Mouse (Mus musculus) splenic B cell, adult 2 months (primary cell): ENCODE measurements around the gene Cenpn.

ENCODE experiments used
- DNase-seq: peaks from one replicate; pipeline ENCODE4 v3.0.0-alpha.2; 2011; ENCODE audit warnings: low read depth, low spot score
- H3K27me3 ChIP-seq: 2 replicates; pipeline ENCODE4 v1.6.1; 2012; ENCODE audit warnings: mild to moderate bottlenecking, low read length, moderate library complexity, mixed read lengths; ENCODE audit not compliant: control insufficient read depth, poor library complexity, insufficient read depth, severe bottlenecking
- H3K36me3 ChIP-seq: 2 replicates; pipeline ENCODE4 v1.6.1; 2012; ENCODE audit warnings: mild to moderate bottlenecking, low read length, moderate library complexity, mixed read lengths; ENCODE audit not compliant: control insufficient read depth, poor library complexity, insufficient read depth, severe bottlenecking

Gene Cenpn

DNA sequence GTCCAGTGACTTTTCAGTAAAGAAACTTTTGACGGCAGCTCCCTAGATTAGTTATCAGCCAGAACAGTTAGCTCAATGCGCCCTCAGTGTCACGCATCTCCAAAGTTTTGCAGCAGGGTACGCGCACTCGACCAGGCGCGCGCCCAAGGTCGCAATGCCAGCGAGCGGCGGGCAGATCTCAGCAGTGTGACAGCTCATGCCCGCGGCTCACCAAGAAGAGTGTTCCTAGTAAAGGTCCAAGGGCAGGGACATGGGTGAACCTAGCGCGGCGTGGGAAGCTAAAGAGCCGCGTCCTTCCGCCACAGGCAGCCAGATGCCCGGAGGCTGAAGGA is 559 bp upstream of the Cenpn start:
- H3K27me3 ChIP-seq = no peaks in the 10 kb centered on the region
- H3K36me3 ChIP-seq = no peaks in the 10 kb centered on the region
- DNase-seq = no peak

DNA sequence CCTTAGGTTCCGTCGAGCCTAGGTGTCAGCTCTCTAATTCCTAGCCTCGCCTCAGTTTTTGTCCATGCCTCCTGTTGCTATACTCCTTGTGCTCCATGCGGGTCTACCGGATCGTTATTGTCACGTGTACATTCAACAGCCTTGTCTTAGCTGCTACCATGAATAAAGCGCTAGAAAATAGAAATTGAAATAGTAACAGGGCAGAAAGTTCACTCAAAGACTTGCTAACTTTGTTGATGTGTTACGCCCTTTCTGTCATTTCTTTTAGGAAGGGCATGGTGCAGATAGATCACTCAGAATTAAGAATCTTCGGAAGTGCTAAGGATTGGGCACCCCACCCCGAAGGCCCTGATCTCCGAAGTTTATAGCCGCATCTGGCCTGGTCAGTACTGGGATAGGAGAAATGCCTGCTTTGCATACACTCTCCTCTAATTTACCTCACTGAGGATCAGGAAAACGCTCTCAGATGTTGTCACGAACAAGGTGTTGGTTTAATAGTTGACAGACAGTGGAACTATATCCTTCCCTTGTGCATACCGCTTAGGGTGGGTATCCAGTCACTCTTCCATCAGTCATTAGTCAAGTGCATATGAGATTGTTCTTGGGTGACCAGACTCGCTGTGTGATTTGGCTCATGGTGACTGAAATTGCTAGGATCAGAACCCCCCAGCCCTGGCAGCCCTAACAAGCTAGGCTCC is 679 bp downstream of the Cenpn start:
- no peak for DNase-seq
- no peaks in the 10 kb centered on the region for H3K27me3 ChIP-seq
- H3K36me3 ChIP-seq = no peaks in the 10 kb centered on the region

DNA sequence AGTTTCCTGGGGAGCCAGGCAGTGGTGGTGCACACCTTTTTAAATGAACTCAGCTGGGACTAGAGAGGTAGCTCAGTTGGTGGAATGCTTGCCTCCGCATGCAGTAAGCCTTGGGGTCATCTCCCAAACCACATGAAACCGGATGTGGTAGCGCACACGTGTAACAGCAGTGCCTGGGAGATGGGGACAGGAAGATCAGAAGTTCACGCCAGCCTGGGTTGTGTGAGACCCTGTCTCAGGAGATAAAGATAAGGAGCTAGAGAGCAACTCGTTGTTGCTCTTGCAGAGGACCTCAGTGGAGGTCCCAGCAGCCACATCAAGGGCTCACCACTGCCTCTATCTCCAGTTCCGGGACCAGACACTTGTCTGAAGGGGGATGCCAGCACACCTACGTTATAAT is 2.0 kb downstream of the Cenpn start:
- Histone ChIP-seq H3K36me3 (no peaks in the 10 kb centered on the region), H3K27me3 (no peaks in the 10 kb centered on the region)
- no peak for DNase-seq

DNA sequence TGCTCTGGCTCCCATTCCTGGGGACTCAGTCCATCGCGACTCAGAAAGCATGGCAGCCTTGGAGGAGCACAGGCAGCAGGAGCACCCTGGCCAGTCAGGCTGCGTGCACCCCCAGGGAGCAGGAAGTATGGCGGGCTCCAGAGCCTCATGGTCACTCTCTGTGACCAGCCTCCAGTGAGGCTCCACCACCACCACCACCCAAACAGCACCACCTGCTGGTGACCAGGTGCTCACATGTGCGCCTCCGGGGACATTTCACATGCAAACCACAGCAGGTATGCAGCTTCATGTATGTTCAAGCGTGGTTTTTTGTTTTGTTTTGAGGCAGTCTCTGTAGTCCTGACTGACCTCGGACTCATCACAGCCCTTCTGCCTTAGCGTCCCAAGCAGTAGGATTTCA is 6.3 kb downstream of the Cenpn start:
- peak; percentile 73 for DNase-seq

DNA sequence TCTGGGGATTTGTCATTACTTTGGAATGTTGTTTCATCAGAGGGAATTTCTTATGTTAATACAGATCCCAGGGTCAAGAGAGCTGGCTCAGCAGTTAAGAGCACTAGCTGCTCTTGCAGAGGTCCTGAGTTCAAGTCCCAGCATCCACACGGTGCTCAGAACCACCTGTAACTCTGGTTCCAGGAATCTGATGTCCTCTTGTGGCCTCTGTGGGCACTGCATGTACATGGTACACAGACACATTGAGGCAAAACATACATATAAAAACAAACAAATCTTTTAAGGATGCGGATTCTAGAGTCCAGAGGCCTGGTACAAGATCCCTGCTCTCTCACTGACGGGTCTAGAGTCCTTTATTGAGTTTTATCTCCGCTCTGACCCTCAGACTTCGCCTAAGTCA is 7.1 kb downstream of the Cenpn start:
- H3K27me3 ChIP-seq = no peaks in the 10 kb centered on the region
- H3K36me3 ChIP-seq = no peaks in the 10 kb centered on the region
- DNase-seq = no peak

More for the DNA sequence above, 6.3 kb downstream of the Cenpn start:
- H3K36me3 ChIP-seq = no peaks in the 10 kb centered on the region
- no peaks in the 10 kb centered on the region for H3K27me3 ChIP-seq

DNA sequence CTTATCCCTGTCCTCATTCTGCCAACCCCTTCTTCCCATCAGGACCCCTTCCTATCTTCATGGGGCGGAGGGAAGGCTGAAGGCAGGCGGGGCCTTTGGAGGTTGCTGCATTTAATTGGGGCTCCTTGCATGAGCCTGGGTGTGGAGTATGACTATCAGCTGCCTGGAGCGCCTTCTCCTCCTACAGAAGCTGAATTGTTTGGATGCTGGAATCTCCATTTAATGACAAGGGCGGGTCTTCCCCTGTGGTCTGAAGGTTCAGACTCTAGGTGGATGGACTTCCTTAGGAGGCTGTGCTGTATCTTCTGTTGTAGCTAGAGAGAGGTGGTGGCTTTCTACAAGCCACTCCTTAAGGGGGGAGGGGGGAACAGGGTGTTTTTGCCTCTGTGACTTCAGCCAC is 13.4 kb downstream of the Cenpn start:
- DNase-seq = no peak
- Histone ChIP-seq H3K36me3 (no peaks in the 10 kb centered on the region), H3K27me3 (no peaks in the 10 kb centered on the region)

DNA sequence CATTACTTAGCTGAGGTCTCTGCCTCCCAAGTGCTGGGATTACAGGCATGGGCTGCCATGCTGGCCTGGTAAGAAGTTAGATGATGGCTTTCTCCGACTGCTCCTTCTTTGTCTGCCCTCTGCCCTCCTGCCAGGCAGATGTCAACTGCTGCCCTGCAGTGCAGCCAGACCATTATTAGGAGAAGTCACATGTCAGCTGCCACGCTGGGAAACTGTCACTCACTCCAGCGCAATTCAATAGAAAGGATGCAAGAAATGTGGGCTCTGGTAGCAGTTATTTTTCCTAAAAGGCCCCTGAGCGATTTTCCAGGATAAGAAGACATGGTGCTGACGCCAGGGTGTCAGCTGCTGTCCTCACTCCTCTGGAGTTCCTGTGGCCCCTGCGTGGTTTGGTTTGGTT is 14.0 kb downstream of the Cenpn start:
- no peak for DNase-seq
- H3K27me3 ChIP-seq = no peaks in the 10 kb centered on the region
- no peaks in the 10 kb centered on the region for H3K36me3 ChIP-seq

DNA sequence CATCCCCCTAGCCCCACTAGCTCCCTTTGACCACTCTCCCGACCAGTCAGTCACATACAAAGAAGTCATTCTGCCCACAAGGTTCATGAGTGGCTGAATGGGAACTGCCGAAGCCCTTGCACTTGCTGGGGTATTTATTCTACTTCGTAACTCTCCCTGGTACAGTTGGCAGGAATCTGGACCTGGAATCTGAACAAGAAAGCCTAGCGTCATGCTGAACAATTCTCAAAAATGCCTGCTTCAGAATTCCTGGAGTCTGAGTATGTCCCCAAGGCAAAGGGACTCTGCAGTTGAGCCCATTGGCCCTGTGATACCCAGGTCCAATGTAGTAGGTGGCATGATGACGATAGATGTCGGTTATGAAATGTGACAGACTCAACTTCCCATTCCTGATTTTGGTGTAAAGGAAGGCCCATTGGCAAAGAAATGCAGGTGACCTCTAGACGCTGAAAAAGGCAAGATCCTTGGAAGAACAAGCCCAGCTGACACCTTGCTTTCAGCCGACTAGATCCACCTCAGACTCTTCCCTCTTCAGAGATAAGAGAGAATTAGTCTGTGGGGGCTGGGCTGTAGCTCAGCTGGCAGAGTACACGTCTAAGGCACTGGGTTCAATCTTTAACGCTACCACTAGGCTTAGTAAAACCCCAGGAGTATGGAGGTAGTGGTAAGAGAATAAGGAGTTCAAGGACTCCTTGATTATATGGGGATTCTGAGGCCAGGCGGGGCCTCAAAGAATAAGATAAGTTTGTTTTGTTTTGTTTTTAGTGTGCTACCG is 20.9 kb downstream of the Cenpn start:
- no peaks in the 10 kb centered on the region for H3K27me3 ChIP-seq
- no peak for DNase-seq
- no peaks in the 10 kb centered on the region for H3K36me3 ChIP-seq

DNA sequence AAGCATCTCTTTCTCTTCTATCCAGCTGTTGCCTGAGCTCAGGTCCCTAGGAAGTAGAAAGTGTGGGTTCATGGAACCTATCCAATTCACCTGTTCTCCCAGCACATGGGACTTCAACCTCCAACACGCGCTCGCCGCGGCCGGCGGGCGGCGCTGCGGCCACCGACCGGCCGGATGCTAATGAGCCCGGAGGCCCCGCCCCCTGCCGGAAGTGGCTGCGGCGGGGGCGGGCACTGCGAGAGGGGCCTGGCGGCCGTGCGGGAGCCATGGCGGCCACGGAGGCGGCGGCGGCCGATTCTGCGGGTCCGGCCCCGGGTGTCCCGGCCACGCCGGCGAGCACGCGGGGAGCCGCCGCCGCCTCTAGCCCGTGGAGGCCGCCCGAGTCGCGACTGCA is 21.6 kb downstream of the Cenpn start, which contains the start of gene Atmin:
Gene Atmin, plus strand, starts transcription at position 233 of the 394 bp plus-strand sequence.
- DNase-seq = peak; percentile 91
- H3K27me3 ChIP-seq = no peaks in the 10 kb centered on the region
- H3K36me3 ChIP-seq = no peaks in the 10 kb centered on the region

DNA sequence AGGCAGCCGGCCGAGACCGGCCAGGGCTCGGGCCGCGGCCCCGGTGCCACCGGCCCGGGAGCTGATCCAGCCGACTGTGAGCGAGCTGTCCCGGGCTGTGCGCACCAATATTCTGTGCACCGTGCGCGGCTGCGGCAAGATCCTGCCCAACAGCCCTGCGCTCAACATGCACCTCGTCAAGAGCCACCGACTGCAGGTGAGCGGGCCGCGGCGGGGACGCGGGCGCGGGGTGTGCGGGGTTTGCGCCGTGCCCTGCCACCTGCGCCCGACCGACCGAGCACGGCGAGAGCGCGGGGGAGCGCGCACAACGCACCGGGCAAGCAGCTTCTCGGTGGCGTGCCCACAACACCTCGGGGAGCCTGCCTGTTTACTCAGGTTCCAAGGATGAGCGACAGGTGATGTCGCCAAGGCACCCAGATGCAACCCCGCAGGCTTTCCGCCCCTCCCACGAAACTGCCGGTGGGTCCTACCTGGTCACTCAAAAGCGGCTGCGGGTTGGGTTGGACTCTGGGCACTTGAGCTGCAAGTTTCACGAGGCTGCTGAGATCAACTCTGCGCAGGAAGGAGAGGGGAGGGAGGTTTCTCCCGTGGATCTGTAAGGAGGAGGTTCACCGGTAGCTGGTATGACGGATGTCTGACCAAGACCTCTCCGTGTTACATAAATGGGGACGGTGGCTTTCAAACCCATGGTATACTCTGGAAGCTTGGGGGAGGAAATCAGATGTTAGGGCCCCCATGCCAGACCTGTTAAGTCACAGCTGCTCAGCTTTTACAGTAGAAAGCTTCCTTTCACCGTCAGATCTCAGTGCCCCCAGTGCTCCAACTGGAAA is 22.2 kb downstream of the Cenpn start:
- no peaks in the 10 kb centered on the region for H3K36me3 ChIP-seq
- peak; percentile 29 for DNase-seq
- no peaks in the 10 kb centered on the region for H3K27me3 ChIP-seq

DNA sequence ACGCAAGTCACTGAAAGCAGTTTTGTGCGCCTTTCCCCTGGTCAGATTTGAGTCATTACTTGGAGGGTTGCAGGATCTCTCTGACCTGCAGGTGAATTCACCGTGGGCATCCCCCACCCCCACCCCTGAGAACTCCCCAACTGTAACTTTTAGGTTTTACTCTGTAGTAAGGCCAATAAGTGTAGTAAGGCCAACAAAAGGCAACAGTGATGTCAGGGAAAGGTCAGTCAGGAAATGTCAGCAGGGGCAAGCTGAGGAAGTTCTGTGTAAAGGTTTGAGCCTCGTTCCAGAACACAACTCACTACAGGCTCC is 22.8 kb downstream of the Cenpn start:
- Histone ChIP-seq H3K27me3 (no peaks in the 10 kb centered on the region), H3K36me3 (no peaks in the 10 kb centered on the region)
- DNase-seq = peak; percentile 26

DNA sequence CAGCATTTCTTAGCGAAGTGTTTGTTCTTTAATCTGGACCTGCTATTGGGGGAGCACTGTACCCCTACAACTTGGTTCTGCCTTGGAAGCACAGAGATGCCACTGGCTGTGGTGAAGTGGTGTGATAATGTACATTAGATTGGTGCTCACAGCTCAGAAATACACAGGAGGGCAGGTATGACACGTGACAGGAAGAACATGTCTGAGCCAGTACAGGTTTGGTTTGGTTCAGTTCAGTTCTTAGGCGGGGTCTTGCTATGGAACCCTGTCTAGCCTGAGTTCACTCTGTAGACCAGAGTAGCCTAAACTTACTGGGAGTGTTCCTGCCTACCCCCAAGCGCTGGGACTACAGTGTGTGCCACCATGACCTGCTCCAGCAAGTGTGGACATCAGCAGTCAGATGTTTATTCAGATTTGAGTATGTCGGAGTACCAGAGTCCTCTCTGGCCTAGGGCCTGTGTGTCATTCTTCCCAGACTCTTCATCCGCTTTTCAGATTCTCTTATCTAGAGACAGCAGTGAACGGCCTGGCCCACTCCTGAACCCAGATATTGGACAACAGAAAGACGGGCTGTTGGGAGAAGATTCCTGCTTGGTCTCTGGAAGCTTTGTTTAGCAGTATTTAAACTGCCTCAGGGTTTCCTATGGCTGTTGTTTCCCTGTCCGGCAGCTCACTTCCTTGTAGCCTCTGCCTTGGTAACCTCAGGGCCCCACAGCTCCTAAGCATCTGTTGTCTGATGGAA is 23.8 kb downstream of the Cenpn start:
- DNase-seq = no peak
- Histone ChIP-seq H3K27me3 (no peaks in the 10 kb centered on the region), H3K36me3 (no peaks in the 10 kb centered on the region)

DNA sequence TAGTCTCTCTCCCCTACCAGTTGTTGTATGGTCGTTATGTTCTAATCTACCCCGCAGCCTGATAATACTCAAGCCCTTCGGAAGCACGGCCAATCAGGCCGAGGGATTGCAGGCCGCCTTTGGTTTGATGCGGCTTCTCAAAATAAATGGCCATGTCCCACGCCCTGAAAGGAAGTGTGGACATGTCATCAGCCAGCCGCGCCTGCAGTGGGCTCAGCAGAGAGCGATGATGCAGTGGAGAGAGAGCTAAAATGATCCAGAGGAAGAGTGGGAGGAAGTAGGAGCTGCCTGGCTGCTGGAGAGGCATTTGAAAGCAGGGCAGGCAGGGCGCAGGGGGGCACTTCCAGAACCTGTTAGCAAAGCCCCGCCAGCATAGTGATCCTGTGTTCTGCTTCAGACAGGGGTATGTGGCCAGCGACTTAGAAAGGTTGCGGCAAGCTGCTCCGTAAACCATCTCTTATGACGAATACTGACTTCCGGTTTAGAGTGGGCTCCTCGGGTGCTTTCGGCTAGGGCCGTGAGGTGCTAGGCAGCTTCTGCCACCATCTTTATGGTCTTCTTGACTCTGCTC is 24.8 kb downstream of the Cenpn start:
- peak; percentile 48 for DNase-seq
- no peaks in the 10 kb centered on the region for H3K36me3 ChIP-seq
- H3K27me3 ChIP-seq = no peaks in the 10 kb centered on the region

DNA sequence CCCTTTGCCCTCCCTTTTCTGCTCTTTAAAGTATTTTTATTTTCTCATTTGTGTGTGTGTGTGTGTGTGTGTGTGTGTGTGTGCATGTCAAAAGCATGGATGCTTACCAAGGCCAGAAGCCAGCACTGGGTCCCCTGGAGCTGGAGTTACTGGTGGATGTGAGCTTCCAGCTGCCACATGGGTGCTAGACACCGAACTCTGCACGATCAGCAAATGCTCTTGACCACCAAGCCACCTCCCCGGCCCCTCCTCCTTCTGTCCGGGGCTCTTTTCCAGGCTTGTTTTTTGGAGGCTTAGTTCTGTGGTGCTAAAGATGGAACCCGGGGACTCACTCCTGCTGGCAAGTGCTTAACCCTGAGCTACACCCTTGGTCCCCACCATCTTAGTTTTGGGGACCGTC is 25.3 kb downstream of the Cenpn start:
- no peaks in the 10 kb centered on the region for H3K36me3 ChIP-seq
- H3K27me3 ChIP-seq = no peaks in the 10 kb centered on the region
- no peak for DNase-seq
